Mouse (Mus musculus): ENCODE results near the gene Gm29776.

The Gm29776 gene

GRCm38 (mm10) chr14:54650621-54651454 lies 47.8 kb downstream of the Gm29776 start:
- DNase-seq (ENCODE audit: low spot score), result peak; percentile 89

- no peak for DNase-seq (ENCODE audit: low spot score)
These were observed 50.7 kb downstream of the Gm29776 start for GRCm38 (mm10) chr14:54647900-54648299.

DNA sequence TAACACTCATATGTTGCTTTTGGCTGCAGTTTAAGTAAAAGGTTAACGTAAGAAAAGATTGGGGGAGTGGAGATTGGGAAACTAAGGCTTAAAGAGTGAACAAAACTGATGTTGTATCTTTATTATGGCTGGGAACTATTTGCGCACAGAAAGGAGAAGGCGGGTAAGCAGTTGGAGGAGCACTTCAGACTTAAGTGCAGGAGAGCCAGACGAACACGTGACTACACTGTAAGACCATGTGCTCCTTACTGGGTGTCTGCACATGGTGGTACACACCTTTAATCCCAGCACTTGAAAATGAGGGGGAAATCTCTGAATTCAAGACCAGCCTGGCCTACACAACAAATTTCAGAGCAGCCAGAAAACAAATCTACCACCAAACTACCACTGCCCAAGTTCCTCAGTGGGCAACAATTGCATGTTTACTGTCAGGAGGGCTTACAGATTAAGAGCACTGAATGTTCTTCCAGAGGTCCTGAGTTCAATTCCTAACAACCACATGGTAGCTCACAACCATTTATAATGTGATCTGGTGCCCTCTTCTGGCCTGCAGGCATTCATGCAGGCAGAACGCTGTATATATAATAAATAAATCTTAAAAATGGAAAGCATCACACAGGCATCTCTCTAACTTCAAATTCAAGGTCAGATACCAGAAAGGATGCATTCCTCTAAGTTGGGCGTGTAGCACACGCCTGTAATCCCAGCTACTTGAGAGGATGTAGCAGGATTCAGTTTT lies 51.6 kb downstream of the Gm29776 start:
- no peak for DNase-seq (ENCODE audit: low spot score)

DNA sequence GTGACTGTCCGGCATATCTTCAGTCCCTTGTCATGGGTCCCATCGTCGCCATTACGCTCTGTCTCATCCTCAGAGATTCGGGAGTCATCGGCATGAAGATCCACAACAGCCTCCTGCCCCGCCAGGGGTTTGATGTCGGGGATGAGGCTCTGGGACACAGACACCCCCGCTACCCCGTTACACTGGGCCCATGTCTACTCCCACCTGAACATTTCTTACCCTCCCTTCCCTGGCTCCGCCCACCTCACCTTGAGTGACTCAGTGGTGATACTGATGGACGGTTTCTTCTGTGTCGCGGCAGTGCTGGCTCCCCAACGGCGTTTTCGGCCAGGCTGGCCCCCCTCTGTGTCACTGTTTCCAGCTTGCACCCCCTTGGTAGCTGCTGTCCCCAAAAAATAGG lies 52.2 kb downstream of the Gm29776 start:
- no peak for DNase-seq (ENCODE audit: low spot score)

DNA sequence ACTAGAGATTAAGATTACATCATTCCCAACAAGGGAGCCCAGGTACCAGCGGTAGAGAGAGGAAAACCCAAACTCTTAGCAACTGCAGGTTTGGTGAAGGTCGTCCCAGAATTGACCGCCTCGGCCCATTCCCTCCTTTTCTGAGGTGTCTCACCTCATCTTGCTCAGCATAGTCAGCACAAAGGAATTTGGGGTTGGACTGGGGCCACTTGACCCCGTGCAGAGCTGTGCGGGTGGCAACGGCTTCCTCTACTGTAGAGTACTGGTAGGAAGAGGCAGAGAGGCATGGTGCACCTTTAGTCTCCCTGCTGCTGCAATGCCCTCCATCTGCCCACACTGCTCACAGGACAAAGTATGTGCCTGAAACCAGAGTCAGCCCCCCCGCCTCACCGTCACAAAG lies 54.3 kb downstream of the Gm29776 start:
- DNase-seq (ENCODE audit: low spot score), result no peak

DNA sequence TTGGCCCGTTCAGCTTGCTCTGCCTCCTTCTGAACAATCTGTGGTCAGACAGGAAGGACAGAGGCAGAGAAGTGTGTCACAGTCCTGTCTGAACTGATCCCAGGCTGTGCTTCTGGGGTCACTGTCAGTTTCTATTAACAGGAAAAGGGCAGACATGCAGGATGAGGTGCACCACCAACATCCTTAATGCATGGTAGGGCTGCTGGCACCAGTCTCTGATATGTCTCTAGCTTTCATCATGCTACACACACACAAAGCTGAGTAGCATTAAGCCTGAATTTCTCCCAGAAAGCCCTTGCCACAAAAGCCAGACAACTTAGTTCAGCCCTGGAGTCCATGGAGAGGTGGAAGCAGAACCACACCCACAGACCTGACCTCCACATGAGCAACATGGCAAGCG lies 55.6 kb downstream of the Gm29776 start:
- DNase-seq (ENCODE audit: low spot score), result no peak
